Mouse (Mus musculus) cerebellum, adult 2 months (tissue): Measurements from ENCODE around the gene Cfap97d2.

Experiments
- CTCF ChIP-seq: fragments of 200-500 bp; IDR thresholded peaks from 2 replicates; pipeline ENCODE4 v1.5.1; 2011; ENCODE audit warnings: low read depth, mild to moderate bottlenecking, control low read depth, low read length, moderate library complexity, borderline replicate concordance; ENCODE audit not compliant: insufficient read depth
- POLR2A ChIP-seq: fragments of 200-500 bp; IDR thresholded peaks from 2 replicates; pipeline ENCODE4 v1.6.1; 2011; ENCODE audit warnings: low read length, control low read depth, borderline replicate concordance; ENCODE audit not compliant: insufficient read depth

DNA sequence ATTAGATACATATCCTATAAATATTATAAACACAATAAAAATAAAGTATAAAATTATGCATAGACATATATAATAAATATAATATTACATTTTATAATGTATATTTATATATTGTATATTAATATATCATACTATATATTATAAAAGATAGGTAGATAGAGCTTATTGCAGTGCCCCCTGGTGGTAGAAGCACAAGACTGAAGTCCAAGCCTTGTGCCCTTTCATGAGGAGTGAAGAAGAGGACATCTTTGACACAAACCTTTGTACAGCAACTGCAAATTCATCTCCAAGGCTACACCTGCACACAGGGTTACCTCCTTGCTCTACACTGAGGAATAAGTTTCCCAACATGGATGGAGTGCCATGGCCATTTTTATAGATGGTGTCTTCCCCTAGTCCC, 20.0 kb downstream of the Cfap97d2 start:
- TF ChIP-seq CTCF (peak; percentile 51), POLR2A (no peak)
